Mouse (Mus musculus) CH12.LX (cell line): ENCODE measurements around the gene Cyp2f2. TPM values are rescaled to one million over a fixed set of nuclear protein-coding genes. Genes with fewer than 3 reads are reported as not detected.

Experiments
- DNase-seq: peaks from one replicate; pipeline ENCODE4 v3.0.0-alpha.2; 2013; ENCODE audit errors: extremely low read depth
- H3K27ac ChIP-seq: 2 replicates; pipeline ENCODE4 v1.5.1; 2012; ENCODE audit warnings: low read depth, mild to moderate bottlenecking, control low read depth, moderate library complexity; ENCODE audit not compliant: insufficient read depth
- H3K27me3 ChIP-seq: replicated peaks from 2 replicates; pipeline ENCODE3; 2012; ENCODE audit warnings: inconsistent platforms
- H3K36me3 ChIP-seq, 2 experiments: replicated peaks in 1 of 2; 2 replicates each; pipeline versions ENCODE3 to v1.6.1; 2012; ENCODE audit warnings: inconsistent platforms in 1 of 2, low read length in 1 of 2, mild to moderate bottlenecking in 1 of 2, mixed read lengths in 1 of 2, moderate library complexity in 1 of 2; ENCODE audit not compliant: control insufficient read depth in 1 of 2, insufficient read depth in 1 of 2
- H3K4me1 ChIP-seq, 2 experiments: 2 replicates each; pipeline ENCODE4 v1.6.1; 2012; ENCODE audit warnings: inconsistent platforms in 1 of 2, moderate library complexity in 1 of 2; ENCODE audit not compliant: insufficient read depth in 2 of 2, control insufficient read depth in 1 of 2
- H3K4me2 ChIP-seq: 2 replicates; pipeline ENCODE4 v1.6.1; 2012; ENCODE audit warnings: low read depth, mild to moderate bottlenecking, control low read depth; ENCODE audit not compliant: poor library complexity, insufficient read depth, severe bottlenecking
- H3K4me3 ChIP-seq, 3 experiments: fragments of 150-350 bp in 1 of 3; sonication (generic) in 1 of 3; replicated peaks in 1 of 3; 2 replicates each; pipeline versions ENCODE3 to v1.5.1; 2011 to 2012; ENCODE audit warnings: low read depth in 2 of 3, low read length in 2 of 3, mild to moderate bottlenecking in 2 of 3, moderate library complexity in 2 of 3, control low read depth in 1 of 3, improper control_type of control experiment in 1 of 3, inconsistent platforms in 1 of 3, mixed read lengths in 1 of 3; ENCODE audit not compliant: poor library complexity in 1 of 3
- H3K79me2 ChIP-seq: replicated peaks from 2 replicates; pipeline ENCODE4 v1.6.1; 2012; ENCODE audit warnings: mild to moderate bottlenecking, moderate library complexity; ENCODE audit not compliant: control insufficient read depth, poor library complexity, insufficient read depth, severe bottlenecking; ENCODE audit errors: extremely low read depth
- H3K9ac ChIP-seq: 2 replicates; pipeline ENCODE4 v1.6.1; 2012; ENCODE audit warnings: low read depth, mild to moderate bottlenecking, control low read depth, moderate library complexity; ENCODE audit not compliant: insufficient read depth
- H3K9me3 ChIP-seq: replicated peaks from 2 replicates; pipeline ENCODE3; 2012; ENCODE audit warnings: low read length, inconsistent platforms, mixed read lengths
- BHLHE40 ChIP-seq: IDR thresholded peaks from 2 replicates; pipeline ENCODE4 v1.6.1; 2011; ENCODE audit warnings: mild to moderate bottlenecking, low read depth, low read length, improper control_type of control experiment
- CHD1 ChIP-seq: IDR thresholded peaks from 2 replicates; pipeline ENCODE4 v1.6.1; 2012; ENCODE audit warnings: low read depth, low read length, improper control_type of control experiment, inconsistent platforms
- CTCF ChIP-seq, 2 experiments: IDR thresholded peaks in 1 of 2; conservative IDR thresholded peaks in 1 of 2; 2 replicates each; pipeline ENCODE4 v1.5.1; 2011 to 2012; ENCODE audit warnings: low read depth in 2 of 2, low read length in 2 of 2, improper control_type of control experiment in 1 of 2, inconsistent platforms in 1 of 2, mild to moderate bottlenecking in 1 of 2, moderate library complexity in 1 of 2
- E2F4 ChIP-seq: IDR thresholded peaks from 2 replicates; pipeline ENCODE4 v1.6.1; 2011; ENCODE audit warnings: low read depth, low read length, improper control_type of control experiment; ENCODE audit not compliant: insufficient replicate concordance
- EP300 ChIP-seq: IDR thresholded peaks from 2 replicates; pipeline ENCODE4 v1.6.1; 2011; ENCODE audit warnings: low read length, improper control_type of control experiment
- GABPA ChIP-seq: IDR thresholded peaks from 2 replicates; pipeline ENCODE4 v1.6.1; 2012; ENCODE audit warnings: low read depth, low read length, improper control_type of control experiment, inconsistent platforms; ENCODE audit not compliant: insufficient replicate concordance
- HCFC1 ChIP-seq: IDR thresholded peaks from 2 replicates; pipeline ENCODE4 v1.6.1; 2012; ENCODE audit warnings: low read depth, mild to moderate bottlenecking, inconsistent platforms, low read length, improper control_type of control experiment
- IRF4 ChIP-seq: IDR thresholded peaks from 2 replicates; pipeline ENCODE4 v1.6.1; 2014; ENCODE audit warnings: low read depth, mild to moderate bottlenecking, inconsistent platforms, low read length, improper control_type of control experiment
- KAT2A ChIP-seq: IDR thresholded peaks from 2 replicates; pipeline ENCODE4 v1.6.1; 2012; ENCODE audit warnings: low read length, improper control_type of control experiment, inconsistent platforms; ENCODE audit not compliant: insufficient replicate concordance
- MAX ChIP-seq: IDR thresholded peaks from 2 replicates; pipeline ENCODE4 v1.6.1; 2011; ENCODE audit warnings: low read length, improper control_type of control experiment
- MEF2A ChIP-seq: IDR thresholded peaks from 2 replicates; pipeline ENCODE4 v1.6.1; 2014; ENCODE audit warnings: low read depth, mild to moderate bottlenecking, inconsistent platforms, low read length, improper control_type of control experiment, borderline replicate concordance
- MYC ChIP-seq: IDR thresholded peaks from 2 replicates; pipeline ENCODE4 v1.6.1; 2011; ENCODE audit warnings: low read depth, mild to moderate bottlenecking, improper control_type of control experiment, low read length
- NELFE ChIP-seq: IDR thresholded peaks from 2 replicates; pipeline ENCODE4 v1.6.1; 2011; ENCODE audit warnings: low read depth, low read length, improper control_type of control experiment
- NRF1 ChIP-seq: IDR thresholded peaks from 2 replicates; pipeline ENCODE4 v1.6.1; 2014; ENCODE audit warnings: low read depth, mild to moderate bottlenecking, inconsistent platforms, low read length, improper control_type of control experiment, moderate library complexity
- POLR2A ChIP-seq: IDR thresholded peaks from 2 replicates; pipeline ENCODE4 v1.6.1; 2011; ENCODE audit warnings: low read depth, mild to moderate bottlenecking, improper control_type of control experiment, low read length
- POLR2AphosphoS2 ChIP-seq: IDR thresholded peaks from 2 replicates; pipeline ENCODE4 v1.6.1; 2011; ENCODE audit warnings: low read depth, low read length, improper control_type of control experiment
- SIN3A ChIP-seq: IDR thresholded peaks from 2 replicates; pipeline ENCODE4 v1.6.1; 2012; ENCODE audit warnings: low read length, improper control_type of control experiment, inconsistent platforms
- TBP ChIP-seq: conservative IDR thresholded peaks from 2 replicates; pipeline ENCODE4 v1.6.1; 2011; ENCODE audit warnings: low read depth, low read length, improper control_type of control experiment
- TCF12 ChIP-seq: IDR thresholded peaks from 2 replicates; pipeline ENCODE4 v1.6.1; 2014; ENCODE audit warnings: low read depth, mild to moderate bottlenecking, inconsistent platforms, low read length, improper control_type of control experiment
- UBTF ChIP-seq: IDR thresholded peaks from 2 replicates; pipeline ENCODE4 v1.6.1; 2012; ENCODE audit warnings: low read depth, mild to moderate bottlenecking, inconsistent platforms, low read length, improper control_type of control experiment, moderate library complexity
- USF1 ChIP-seq: IDR thresholded peaks from 2 replicates; pipeline ENCODE4 v1.6.1; 2014; ENCODE audit warnings: low read depth, mild to moderate bottlenecking, inconsistent platforms, low read length, improper control_type of control experiment
- USF2 ChIP-seq: conservative IDR thresholded peaks from 2 replicates; pipeline ENCODE4 v1.6.1; 2011; ENCODE audit warnings: low read depth, low read length, improper control_type of control experiment
- ZC3H11A ChIP-seq: IDR thresholded peaks from 2 replicates; pipeline ENCODE4 v1.6.1; 2012; ENCODE audit warnings: low read depth, mild to moderate bottlenecking, inconsistent platforms, low read length, improper control_type of control experiment
- ZKSCAN1 ChIP-seq: IDR thresholded peaks from 2 replicates; pipeline ENCODE4 v1.6.1; 2012; ENCODE audit warnings: low read depth, inconsistent platforms, low read length, improper control_type of control experiment, borderline replicate concordance
- ZNF384 ChIP-seq: IDR thresholded peaks from 2 replicates; pipeline ENCODE4 v1.6.1; 2012; ENCODE audit warnings: low read depth, low read length, improper control_type of control experiment, inconsistent platforms
- dilution Hi-C: fragments of 300-500 bp; cut with MboI; formaldehyde crosslinking; loops from 2 replicates; pipeline ENCODE4 v1.14.3; 2020; ENCODE audit warnings: low sequenced_read_pairs; ENCODE audit not compliant: extremely low pct_unique_long_range_greater_than_20kb, extremely low pct_ligation_motif_present
- in situ Hi-C: fragments of 300-500 bp; cut with MboI; formaldehyde crosslinking; loops from 3 replicates; pipeline ENCODE4 v1.14.3; 2019; ENCODE audit warnings: low sequenced_read_pairs, low pct_ligation_motif_present, low pct_unique_long_range_greater_than_20kb, mixed read lengths
- polyA plus RNA-seq: library from polyadenylated mRNA; unstranded; fragments of >175 nt; gene quantifications from 2 replicates; pipeline ENCODE4 v1.2.1, GENCODE M21; 2012; ENCODE audit warnings: low read depth; ENCODE audit not compliant: insufficient read length
- total RNA-seq, 2 experiments: library from RNA; depleted of rRNA; stranded (reverse); fragments of 300-350 nt in 1 of 2; fragments of >200 nt in 1 of 2; gene quantifications; 2 replicates each; pipeline ENCODE4 v1.2.3; 2012 to 2014

Cyp2f2 gene
- total and polyA plus RNA-seq, 3 experiments = not detected

GRCm38 (mm10) chr7:27111038-27111437 is 8.7 kb upstream of the Cyp2f2 start:
- dilution Hi-C loops (no loop called here), in situ Hi-C loops (no loop called here)
- H3K79me2 ChIP-seq = no peaks in the 10 kb centered on the region
- peaks cover 58% of the 10 kb centered on the region for H3K27me3 ChIP-seq
- H3K9me3 ChIP-seq = peaks cover 15% of the 10 kb centered on the region
- H3K9ac ChIP-seq = no peak overlapping the region
- no peaks in the 10 kb centered on the region for H3K4me1 ChIP-seq
- no peak overlapping the region for H3K4me2 ChIP-seq
- no peak overlapping the region for H3K4me3 ChIP-seq
- H3K36me3 ChIP-seq = no peaks in the 10 kb centered on the region
- DNase-seq = no peak
- TF ChIP-seq HCFC1 (no peak), UBTF (no peak), BHLHE40 (no peak), ZKSCAN1 (no peak), GABPA (no peak), NELFE (no peak), TBP (no peak), MAX (no peak), MEF2A (no peak), USF1 (no peak), ZC3H11A (no peak)
- H3K27ac ChIP-seq = no peak overlapping the region

GRCm38 (mm10) chr7:27111987-27112386 is 7.7 kb upstream of the Cyp2f2 start:
- in situ Hi-C loops = no loop called here
- no peak for DNase-seq
- Histone ChIP-seq H3K27me3 (peaks cover 59% of the 10 kb centered on the region), H3K4me2 (no peak overlapping the region), H3K4me1 (no peaks in the 10 kb centered on the region), H3K9me3 (peaks cover 15% of the 10 kb centered on the region), H3K36me3 (no peaks in the 10 kb centered on the region), H3K4me3 (no peak overlapping the region), H3K9ac (no peak overlapping the region), H3K27ac (no peak overlapping the region), H3K79me2 (no peaks in the 10 kb centered on the region)
- dilution Hi-C loops = no loop called here
- TF ChIP-seq ZC3H11A (no peak), POLR2A (no peak), UBTF (no peak), POLR2AphosphoS2 (no peak), CTCF (conservative IDR thresholded peaks at IDR 0.05 in 1 of 2, IDR thresholded peaks at IDR 0.05 in 1 of 2; ENCODE audit: low read depth in 2 of 2, low read length in 2 of 2) (no peak), SIN3A (no peak), MYC (no peak), CHD1 (no peak), NRF1 (no peak), TCF12 (no peak), GABPA (no peak), NELFE (no peak), MAX (no peak), USF2 (no peak), E2F4 (no peak), IRF4 (no peak), KAT2A (no peak), EP300 (no peak), ZNF384 (no peak)
